Mouse (Mus musculus) mature B cell (primary cell): Measurements from ENCODE around the gene Dnajb12.

Source experiments
- in situ Hi-C: fragments of 300-500 bp; cut with MboI; formaldehyde crosslinking; loops from 2 replicates; pipeline ENCODE4 v1.14.3; 2019

Dnajb12 gene

DNA sequence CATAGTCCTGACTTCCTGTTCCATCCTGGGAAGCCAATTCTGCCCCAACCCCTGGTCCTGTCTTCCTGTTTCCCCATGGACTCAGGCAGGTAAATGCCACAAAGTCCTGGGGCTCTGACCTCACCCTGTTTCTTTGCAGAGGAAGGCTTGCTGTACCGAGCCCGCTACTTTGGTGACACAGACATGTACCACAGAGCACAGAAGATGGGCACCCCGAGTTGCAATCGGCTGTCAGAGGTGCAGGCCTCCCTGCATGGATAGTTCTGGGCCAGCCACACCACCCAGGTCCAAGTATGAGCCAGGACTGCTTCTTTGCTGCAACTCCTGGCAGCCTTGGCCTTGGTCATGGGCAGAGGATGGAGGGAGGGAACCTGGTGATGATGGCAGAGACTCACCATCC is 16.9 kb downstream of the Dnajb12 start:
- in situ Hi-C loops = loop anchor here (5.0 kb wide), 1 partner anchor 51 kb away; no protein-coding TSS in a partner anchor

DNA sequence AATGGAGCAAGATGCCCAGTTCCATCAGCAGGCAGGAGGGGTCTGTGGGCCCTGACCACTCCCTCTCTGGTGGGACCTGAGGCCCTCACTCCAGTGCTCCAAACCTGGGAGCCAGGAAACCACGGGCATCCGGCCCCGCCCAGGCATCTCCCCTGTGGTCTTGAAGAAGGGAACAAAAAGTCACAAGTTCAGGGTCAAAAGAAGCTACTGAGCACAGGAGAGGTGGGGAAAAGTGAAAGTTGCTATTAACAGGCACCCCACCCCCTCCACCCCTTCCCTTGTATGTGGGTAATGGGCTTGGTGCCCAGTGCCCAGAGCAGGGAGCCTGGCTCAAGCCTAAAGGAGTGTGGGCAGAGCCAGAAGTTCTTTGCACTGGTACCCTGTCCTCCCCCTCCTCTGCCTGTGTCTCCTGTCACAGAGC is 17.6 kb downstream of the Dnajb12 start:
- in situ Hi-C loops = loop anchor here (5.0 kb wide), 1 partner anchor 50 kb away; no protein-coding TSS in a partner anchor

DNA sequence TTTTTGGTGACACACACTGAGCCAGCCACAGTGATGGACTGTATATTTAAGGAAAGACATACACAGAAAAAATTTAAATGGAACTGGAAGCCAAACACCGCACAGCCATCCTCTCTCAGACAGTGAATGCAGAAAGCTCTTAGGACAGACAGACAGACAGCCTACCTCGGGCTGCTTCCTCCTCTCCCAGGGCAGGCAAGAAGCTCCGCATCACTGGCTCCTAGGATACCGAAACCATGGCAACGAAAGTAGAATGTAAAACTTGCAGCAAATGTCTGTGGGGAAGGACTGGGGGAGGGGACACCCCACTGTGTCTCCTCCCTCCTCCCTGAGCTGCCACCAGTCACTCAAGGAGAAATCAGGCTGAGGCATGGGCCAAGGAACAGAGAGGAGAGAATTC is 18.2 kb downstream of the Dnajb12 start:
- in situ Hi-C loops = loop anchor here (5.0 kb wide), 1 partner anchor 50 kb away; no protein-coding TSS in a partner anchor

DNA sequence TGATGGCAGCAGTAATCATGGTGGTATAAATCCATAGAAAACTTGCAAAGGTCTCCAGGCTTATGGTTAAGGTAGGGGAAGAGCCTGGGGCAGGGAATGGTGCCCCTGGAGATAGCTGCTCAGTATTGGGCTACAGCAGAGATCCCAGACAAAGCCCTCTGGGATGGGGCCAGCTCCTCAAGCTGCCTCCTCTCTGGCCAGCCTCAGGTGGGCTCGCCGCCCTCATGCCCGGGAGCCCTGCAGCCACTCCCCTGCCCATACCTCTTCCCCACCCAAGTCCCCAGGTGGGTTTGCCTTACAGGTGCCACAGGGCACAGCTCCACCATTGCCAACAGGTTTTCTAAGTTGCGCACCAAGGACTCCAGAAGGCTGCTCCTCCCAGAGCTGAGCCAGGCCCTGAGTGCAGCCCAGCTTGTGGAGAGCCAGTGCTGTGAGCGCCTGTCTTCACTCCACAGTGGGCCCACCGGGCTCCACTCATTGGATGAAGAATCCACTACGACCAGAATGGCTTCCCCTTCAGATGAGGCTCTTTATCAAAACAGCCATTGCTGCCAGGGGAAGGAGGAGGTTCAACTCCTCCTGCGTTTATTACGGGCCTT is 18.9 kb downstream of the Dnajb12 start:
- in situ Hi-C loops = loop anchor here (5.0 kb wide), 1 partner anchor 49 kb away; no protein-coding TSS in a partner anchor

DNA sequence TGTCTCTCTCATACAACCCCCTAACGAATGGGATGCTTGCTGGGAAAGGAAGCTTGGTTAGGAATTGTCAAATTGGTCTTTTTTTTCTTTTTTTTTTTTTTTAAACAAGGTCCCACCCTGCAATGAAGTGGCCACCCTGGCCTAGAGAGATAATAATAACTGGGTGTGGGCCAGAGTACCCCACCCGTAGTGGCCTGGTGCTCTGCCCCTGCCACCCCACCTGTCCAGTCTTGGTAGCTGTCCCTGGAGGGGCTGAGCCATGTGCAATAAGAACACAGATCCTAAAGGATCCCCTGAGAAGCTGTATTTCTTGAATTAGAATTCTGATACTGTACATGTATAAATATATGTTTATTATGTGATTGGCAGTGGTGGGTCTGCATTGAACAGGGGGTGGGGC is 19.6 kb downstream of the Dnajb12 start:
- in situ Hi-C loops = loop anchor here (5.0 kb wide), 1 partner anchor 48 kb away; no protein-coding TSS in a partner anchor

DNA sequence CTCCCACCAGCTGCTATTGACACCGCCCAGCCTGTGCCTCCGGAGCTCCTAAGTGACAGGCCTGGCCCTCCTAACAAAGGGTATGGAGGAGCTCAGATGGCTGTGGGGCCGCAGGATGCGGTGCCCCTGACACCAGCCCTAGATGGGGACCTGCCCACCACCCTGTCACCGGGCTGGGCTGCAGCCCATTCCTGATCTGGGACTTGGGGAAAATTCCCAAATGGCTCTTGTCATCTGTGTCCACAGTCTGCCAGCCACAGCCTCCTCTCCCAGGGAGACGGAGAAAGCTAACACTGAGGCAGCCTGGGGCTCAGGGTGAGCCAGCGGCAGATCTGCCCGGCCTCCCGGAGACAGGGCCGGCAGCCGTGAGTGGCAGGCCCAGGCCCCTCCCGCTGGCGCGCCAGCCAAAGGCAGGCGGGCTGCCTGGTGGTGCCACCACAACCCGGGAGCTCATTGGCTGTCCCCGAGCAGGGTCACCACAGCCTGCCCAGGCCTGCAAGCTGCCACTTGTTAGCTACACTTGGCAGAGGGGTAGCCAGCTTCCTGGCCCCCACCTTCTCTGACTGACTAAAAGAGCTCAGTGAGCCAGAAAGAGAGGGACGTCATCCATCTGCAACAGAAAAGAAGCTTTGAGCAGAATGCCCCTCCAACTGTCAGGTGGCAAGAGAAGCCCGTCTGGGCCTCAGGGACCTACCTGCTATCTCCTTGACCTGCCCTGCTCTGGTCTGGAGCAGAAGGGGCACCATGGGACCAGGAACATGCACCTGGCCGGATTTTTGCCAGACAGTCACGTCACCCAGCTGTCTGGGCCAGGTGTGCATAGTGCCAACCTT is 20.2 kb downstream of the Dnajb12 start:
- in situ Hi-C loops = loop anchor here (5.0 kb wide), 1 partner anchor 48 kb away; no protein-coding TSS in a partner anchor

DNA sequence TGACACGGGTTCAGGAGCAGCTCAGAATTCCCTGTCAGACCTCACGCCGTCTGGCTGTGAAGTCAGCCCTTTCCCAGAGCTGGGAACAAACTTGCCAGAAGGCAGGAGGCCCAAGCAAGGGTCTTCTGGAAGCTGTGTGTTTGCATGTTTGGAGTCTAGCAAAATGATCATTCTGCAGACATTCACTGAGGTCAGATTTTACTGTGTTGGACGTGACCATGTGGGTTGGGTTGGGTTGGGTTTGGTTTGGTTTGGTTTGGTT is 20.7 kb downstream of the Dnajb12 start:
- in situ Hi-C loops = no loop called here

DNA sequence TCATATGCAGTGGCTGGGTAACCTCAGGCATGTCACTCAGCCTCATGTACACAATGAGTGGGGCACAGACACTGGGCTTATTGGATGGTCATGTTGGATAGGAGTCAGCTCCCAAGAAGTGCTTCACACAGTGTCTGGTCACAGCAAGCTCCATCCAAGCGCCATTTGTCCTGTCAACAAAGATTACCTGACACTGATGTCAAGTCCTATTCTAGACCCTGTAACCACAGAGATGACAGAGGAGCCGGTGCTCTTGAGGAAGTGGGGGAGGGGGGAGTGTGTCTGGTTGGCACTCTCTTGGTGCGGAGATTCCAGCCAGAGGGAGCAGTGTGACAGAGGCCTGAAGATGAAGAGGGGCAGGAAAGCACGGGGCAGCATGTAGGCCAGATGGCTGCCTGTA is 21.6 kb downstream of the Dnajb12 start:
- in situ Hi-C loops = no loop called here

DNA sequence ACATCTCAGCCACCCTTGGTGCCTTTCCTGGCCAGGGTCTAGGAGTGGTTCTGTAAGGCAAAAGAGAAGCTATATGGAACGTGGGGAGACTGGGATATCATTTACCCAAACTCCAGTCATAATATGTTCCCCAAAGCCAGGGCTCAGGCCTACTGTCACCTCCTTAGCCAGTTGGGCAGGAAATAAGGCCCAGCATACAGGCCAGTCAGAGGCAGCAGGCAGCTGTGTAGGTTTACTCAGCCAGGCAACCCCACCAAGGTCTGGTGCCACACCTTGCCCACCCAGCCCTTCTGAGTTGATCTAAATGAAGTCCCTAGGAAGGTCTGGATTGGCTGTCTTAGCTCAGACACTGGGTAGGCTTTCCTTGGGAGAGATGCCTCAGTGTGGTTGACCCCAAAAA is 22.1 kb downstream of the Dnajb12 start:
- in situ Hi-C loops = no loop called here

DNA sequence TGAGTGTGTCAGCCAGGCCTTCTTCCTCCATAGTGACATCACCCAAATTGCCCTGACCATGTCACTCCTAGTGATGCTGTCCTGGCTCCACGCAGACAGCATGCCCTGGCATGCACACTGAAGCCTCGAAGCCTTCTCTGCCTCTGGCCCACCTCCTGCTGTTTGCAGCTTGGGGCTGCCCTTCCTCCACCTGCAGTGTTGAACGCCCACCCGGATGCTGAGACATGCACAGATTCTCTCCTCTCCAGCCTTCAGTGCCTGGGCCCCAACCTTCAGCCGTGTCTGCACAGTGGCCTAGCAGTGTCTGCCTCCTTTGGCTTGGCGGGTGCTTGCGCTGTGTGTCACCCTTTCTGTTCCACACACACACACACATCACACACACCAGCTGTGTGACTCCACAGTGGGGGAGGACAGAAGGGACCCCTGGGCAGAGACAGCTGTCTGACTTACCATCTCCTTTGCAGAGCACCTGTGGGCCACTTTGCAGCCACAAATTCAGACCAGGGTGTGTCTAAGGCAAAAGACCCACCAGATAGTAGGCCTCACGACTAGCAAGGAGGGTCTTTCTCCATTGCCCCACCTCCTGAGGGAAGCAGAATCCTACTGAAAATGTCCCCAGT is 22.7 kb downstream of the Dnajb12 start:
- in situ Hi-C loops = no loop called here

DNA sequence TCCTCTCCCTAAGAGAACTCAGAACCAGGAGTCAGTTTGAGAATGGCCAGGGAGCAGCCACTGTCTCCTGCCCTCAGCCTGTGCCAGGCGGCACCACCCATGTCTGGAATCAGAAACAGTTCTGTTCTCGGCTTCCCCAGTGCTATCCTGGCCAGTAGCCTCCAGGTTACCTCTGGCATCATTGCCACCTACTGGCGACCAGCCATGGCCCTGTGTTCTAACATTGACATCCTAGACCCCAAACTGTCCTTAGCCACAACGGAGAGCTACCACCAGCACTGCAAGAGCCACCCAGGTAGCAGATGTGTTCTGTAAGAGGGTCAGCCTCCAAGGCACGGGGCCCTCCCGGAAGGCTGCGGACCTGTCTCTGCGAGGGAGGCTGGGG is 23.2 kb downstream of the Dnajb12 start:
- in situ Hi-C loops = no loop called here

DNA sequence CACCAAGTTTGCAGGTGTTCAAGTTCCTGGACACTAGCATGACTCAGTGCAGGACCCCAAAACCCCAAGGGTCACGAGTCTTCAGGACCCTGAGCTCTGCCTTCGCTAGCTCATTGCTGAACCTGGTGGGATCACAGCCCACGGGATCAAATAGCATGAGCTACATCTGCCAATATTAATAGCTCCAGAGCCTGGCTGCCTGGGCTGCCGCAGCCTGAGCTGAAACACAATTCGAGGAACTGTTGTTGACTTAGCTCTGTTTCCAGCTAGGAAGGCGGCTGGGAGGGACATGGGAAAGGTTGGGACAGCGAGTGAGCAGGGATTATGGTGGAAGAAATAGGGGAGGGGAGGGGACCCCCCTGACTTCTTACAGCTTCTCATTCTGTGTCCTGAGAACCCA is 23.8 kb downstream of the Dnajb12 start:
- in situ Hi-C loops = no loop called here

DNA sequence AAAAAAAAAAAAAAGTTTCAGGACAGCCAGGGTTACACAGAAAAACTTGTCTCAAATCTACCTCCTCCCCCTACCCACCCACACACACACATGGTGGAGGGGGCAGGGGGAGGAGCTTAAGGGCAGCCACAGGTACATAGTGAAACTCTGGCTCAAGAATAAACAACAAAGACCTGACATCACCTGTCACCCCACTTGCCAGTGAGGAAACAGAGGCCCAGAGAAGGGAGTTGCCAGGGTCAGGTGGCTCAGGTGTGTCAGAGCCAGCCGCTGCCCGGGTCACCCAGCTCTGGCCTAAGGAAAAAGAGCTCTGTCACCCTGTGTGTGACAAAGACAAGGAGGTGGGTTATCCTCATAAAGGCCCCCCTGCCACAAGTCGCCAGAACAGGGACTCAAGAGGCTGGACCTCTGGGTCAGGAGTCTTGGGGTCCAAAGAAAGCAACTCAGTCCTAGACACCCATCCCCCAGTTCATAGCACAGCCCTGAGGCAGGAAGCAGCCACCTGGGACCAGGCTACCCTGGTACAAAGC is 27.8 kb downstream of the Dnajb12 start:
- in situ Hi-C loops = no loop called here

DNA sequence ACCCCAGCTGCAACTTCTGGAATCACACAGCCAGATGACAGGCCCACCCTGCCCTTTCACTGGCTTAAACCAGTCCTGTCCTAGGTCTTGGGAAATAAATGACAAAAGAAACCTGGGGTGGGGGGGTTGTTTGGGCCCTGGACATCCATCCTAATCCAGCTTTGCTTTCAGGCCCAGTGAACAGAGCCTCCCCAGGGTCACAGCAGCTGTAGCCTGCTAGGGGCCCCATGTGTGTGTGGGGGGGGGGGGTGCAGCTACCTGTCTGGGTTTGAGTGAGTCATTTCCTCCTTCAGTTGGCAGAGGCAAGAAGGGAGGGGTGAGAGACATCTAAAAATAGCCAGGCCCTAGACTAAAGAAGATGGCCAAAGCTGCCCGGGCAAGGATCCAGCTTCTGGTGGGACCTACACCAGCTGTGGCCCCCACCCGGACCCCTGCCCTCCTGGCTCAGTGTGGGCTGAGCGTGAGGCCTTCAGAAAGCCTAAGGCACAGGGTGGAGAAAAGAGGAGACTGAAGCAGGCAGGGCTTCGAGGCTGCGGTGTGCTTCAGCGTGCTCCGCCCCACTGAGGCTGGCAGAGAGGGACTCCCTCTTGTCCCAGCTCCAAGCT is 28.4 kb downstream of the Dnajb12 start:
- in situ Hi-C loops = no loop called here

DNA sequence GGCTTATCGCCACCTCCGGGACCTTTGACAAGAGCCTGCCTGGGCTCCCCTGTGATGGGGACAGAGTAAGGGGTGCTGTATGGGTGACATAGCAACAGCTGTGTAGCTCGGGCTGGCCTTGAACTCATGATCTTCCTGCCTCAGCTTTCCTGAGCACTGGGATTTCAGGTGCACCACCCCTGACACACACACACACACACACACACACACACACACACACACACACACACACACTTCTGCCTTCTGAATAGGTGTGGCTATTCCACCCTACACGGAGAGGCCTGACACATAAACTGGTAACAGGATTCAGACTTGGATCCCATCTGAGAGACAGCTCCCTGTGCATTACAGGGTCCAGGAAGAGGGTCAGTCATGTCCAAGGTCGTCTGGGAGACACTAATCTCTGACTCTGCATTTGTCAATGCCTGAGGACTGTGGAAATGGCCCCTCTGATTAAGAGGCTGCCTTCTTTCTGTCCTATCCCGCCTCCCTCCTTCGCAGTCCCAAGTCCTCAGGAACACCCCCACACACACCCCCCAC is 29.5 kb downstream of the Dnajb12 start:
- in situ Hi-C loops = no loop called here

DNA sequence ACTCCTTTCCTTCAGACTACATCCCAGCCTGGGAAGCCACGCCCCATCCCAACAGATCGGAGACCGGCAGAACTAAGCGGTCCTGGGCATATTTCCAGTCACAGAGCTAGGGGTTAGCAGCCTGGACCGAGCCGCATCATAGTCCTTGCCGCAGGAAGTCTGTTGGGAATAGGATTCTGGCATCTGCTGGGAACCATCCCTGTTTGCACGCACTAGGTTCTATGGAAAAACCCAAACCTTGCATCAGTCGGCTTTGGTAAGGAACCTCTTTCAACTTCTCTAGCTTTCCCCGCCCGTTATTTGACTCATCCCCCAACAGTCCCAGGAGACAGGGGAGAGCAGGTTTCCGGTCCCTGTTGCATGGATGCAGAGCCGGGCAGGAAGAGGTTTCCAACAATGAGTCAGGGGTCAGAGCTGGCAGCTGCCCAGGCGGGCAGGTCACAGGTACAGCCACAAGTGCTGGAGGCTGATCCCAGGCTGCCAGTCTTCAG is 30.0 kb downstream of the Dnajb12 start:
- in situ Hi-C loops = no loop called here

DNA sequence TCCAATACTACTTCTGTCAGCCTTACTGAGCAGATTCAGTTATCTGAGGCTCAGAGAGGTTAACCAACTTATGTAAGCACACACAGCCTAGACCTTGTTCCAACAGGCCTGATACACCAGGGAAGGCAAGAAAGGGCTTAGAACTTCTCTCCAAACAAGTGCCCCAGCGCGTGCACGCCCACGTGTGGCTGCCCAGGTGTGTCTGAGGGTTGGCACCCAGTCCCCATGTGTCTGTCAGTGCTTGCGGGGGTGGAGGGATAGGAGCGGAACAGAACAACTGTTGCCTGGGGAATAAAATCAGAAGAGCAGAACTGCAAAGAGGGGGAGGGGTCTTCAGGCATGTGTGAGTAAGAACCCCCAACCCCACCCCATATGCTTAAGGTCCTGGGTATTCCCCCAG is 31.7 kb downstream of the Dnajb12 start:
- in situ Hi-C loops = no loop called here

DNA sequence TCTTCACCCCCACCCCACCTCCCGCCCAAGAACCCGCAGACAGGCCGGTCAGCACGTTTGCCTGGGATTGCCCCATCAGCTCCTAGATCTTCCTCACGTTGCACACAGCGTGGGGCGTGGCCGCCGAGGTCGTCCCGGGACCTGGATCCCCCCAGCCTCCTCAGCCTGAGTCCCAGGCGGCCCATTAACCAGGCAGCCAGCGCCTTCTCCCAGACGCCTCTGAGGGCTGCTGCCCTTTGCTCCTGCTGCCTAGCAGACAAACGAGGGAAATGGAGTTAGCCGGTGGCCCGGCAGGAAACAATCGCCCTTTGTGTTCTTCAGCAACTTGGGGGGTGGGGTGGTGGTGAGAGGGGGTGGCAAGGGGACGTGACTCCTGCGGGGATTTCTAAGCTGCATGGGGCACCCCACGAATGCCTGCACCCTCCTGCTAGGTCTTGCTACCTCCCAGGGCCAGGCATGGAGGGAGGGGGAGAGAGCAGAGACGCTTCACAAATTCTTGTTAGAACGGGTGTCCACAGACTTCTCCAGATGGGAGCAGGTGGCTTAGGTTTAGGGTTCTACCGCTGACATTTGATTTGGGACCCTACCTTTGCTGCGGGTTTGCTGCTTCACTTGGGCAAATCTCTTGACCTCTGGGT is 32.3 kb downstream of the Dnajb12 start:
- in situ Hi-C loops = no loop called here

DNA sequence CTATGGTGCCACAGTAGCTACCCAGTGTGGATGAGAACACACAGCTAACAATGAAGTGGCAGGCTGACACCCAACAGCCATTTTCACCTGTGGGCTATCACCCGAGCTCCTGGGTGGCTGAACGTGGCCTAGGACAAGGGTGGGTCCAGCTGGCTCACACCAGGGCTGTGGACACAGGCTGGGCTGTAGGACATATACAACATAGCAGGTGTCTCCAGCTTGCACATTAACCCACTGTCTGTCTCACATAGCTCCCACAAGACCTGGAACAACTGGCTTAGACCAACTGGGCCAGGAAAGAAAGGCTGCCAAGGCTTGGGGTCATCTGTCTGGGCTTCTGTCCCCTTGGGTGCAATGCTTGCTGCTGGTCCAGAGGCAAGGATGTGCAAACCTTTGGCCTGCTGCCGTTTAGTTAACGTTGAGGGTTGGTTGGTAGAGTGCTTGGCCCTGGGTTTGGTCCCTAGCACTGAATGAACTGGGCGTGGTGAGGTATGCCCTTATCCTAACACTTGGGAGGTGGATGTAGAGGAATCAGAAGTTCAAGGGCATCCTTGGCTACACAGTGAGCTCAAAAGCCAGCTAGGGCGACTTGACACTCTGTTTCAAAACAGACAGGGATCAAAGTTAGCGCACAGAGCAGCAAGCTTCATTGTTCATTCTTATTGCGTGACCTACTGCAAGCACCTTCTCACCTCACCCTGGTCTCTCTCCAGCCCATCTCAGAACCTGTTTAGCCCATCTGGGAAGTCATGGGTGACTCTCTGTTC is 36.0 kb downstream of the Dnajb12 start:
- in situ Hi-C loops = no loop called here

DNA sequence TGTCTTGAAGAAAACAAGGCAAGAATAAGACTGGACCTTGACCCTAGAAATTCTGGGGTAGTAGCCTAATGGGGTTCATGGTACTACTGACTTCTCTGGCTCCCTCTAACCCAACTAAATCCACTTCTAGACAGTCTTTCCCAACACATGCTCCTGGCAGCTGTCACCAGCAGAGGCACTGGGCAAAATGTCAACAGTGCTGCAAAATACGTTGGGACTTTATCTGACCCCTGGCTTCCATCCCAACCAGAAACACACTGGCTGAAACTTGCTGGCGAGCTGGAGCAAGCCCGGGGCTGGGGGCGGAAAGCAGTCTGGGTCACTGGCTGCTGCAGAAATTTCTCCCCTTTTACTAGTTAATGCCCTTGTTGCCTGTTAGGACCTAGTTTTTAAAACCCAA is 36.8 kb downstream of the Dnajb12 start:
- in situ Hi-C loops = no loop called here

DNA sequence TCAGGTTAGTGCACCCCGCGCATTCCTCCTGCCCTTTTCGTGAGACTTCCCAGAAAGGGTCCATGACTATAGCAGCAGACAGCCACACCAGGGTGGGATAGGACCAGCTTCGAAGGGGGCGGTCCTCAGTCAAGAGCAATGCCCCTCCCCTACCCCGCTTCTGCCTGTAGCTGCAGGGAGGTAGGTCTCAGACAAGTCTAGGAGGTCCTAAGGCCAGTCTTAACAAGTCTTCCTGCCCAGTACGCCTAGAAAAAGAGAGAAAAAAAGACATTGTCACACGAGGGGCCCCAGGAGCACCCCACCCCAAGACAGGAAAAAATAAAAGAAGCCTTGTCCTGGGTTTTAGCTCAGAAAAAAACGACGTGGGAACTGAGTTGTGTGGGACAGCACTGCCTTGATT is 37.3 kb downstream of the Dnajb12 start:
- in situ Hi-C loops = no loop called here
